Mouse (Mus musculus): ENCODE data around the gene Slc11a1. TPM values are rescaled to one million over a fixed set of nuclear protein-coding genes. Genes with fewer than 3 reads are reported as not detected.

The Slc11a1 gene
- total RNA-seq, 2 experiments from 2014 or later = 2.5 to 3.2 TPM

GRCm38 (mm10) chr1:74397919-74398451, 23.0 kb downstream of the Slc11a1 start:
- peak; percentile 44 for DNase-seq (ENCODE audit: low spot score)
- intact Hi-C loops (cut with DNase I) = loop anchor here (2.0 kb wide), 1 partner anchor 55 kb away; no protein-coding TSS in a partner anchor

- DNase-seq (ENCODE audit: low spot score) = no peak
- intact Hi-C loops (cut with DNase I) = no loop called here
These were observed 25.5 kb downstream of the Slc11a1 start for GRCm38 (mm10) chr1:74400531-74400930.

GRCm38 (mm10) chr1:74401015-74401702, 26.2 kb downstream of the Slc11a1 start:
- no peak for DNase-seq (ENCODE audit: low spot score)
- intact Hi-C loops (cut with DNase I) = no loop called here

- no peak for DNase-seq (ENCODE audit: low spot score)
- intact Hi-C loops (cut with DNase I) = no loop called here
These were observed 29.2 kb downstream of the Slc11a1 start for GRCm38 (mm10) chr1:74404206-74404605.

- no peak for DNase-seq (ENCODE audit: low spot score)
- intact Hi-C loops (cut with DNase I) = no loop called here
These were observed 33.9 kb downstream of the Slc11a1 start, which contains the start of gene Vil1 for GRCm38 (mm10) chr1:74408589-74409504. Gene Vil1, plus strand, starts transcription at chr1:74409376.

- intact Hi-C loops (cut with DNase I) = no loop called here
- no peak for DNase-seq (ENCODE audit: low spot score)
These were observed 36.8 kb downstream of the Slc11a1 start for GRCm38 (mm10) chr1:74411753-74412325.

- no peak for DNase-seq (ENCODE audit: low spot score)
- intact Hi-C loops (cut with DNase I) = no loop called here
These were observed 37.7 kb downstream of the Slc11a1 start for GRCm38 (mm10) chr1:74412711-74413110.

- DNase-seq (ENCODE audit: low spot score) = no peak
- intact Hi-C loops (cut with DNase I) = no loop called here
These were observed 40.1 kb downstream of the Slc11a1 start for GRCm38 (mm10) chr1:74415143-74415542.

- intact Hi-C loops (cut with DNase I) = no loop called here
- DNase-seq (ENCODE audit: low spot score) = no peak
These were observed 43.9 kb downstream of the Slc11a1 start for GRCm38 (mm10) chr1:74418747-74419439.

GRCm38 (mm10) chr1:74419440-74419794, 44.4 kb downstream of the Slc11a1 start:
- peak; percentile 8 for DNase-seq (ENCODE audit: low spot score)
- intact Hi-C loops (cut with DNase I) = no loop called here

- no peak for DNase-seq (ENCODE audit: low spot score)
- intact Hi-C loops (cut with DNase I) = no loop called here
These were observed 48.2 kb downstream of the Slc11a1 start for GRCm38 (mm10) chr1:74423147-74423546.

GRCm38 (mm10) chr1:74425845-74426244, 50.9 kb downstream of the Slc11a1 start:
- no peak for DNase-seq (ENCODE audit: low spot score)
- intact Hi-C loops (cut with DNase I) = no loop called here

- intact Hi-C loops (cut with DNase I) = no loop called here
- DNase-seq (ENCODE audit: low spot score) = no peak
These were observed 58.2 kb downstream of the Slc11a1 start for GRCm38 (mm10) chr1:74433220-74433619.

GRCm38 (mm10) chr1:74434596-74434995, 59.6 kb downstream of the Slc11a1 start:
- DNase-seq (ENCODE audit: low spot score) = no peak
- intact Hi-C loops (cut with DNase I) = no loop called here

GRCm38 (mm10) chr1:74435563-74435962, 60.6 kb downstream of the Slc11a1 start:
- no peak for DNase-seq (ENCODE audit: low spot score)
- intact Hi-C loops (cut with DNase I) = no loop called here

Small RNAs within 50 kb of the gene (microRNA-seq; reads per million reads assigned to microRNA genes)
- gene Mir26b = 27,739 reads per million, percentile 97 among the genes with 10 or more reads in this experiment

Other genes starting within 250 kb of the Slc11a1 start
- 1 to 10 TPM; 1.1 to 1.5 TPM for gene Rufy4, start 249.7 kb upstream of the Slc11a1 start, total RNA-seq (2021)
- under 1 TPM; 0.10 to 0.11 TPM for gene Cxcr2, start 221.2 kb upstream of the Slc11a1 start, total RNA-seq (2021)
- not detected for gene Cxcr1, start 180.6 kb upstream of the Slc11a1 start, total RNA-seq (2021)
- 100 to 1,000 TPM; 134 to 140 TPM for gene Arpc2, start 139.1 kb upstream of the Slc11a1 start, total RNA-seq (2021)
- gene Gpbar1, start 96.6 kb upstream of the Slc11a1 start, total RNA-seq (2021) = not detected
- gene Aamp, start 90.5 kb upstream of the Slc11a1 start, total RNA-seq (2021) = 10 to 100 TPM; 87.5 to 94.8 TPM
- gene Pnkd, start 90.3 kb upstream of the Slc11a1 start, total RNA-seq (2021) = 100 to 1,000 TPM; 160 to 161 TPM
- 10 to 100 TPM; 38.4 to 41.5 TPM for gene Tmbim1, start 69.6 kb upstream of the Slc11a1 start, total RNA-seq (2021)
- under 1 TPM; 0.18 to 0.28 TPM for gene Catip, start 13.1 kb upstream of the Slc11a1 start, total RNA-seq (2021)
- 100 to 1,000 TPM; 123 to 139 TPM for gene Ctdsp1, start 16.3 kb downstream of the Slc11a1 start, total RNA-seq (2021)
- gene Vil1, start 34.2 kb downstream of the Slc11a1 start, total RNA-seq (2021) = 1 to 10 TPM in 1 of 2 experiments, under 1 TPM in 1; 0.57 to 1.0 TPM
- gene Cnot9, start 130.9 kb downstream of the Slc11a1 start, total RNA-seq (2021) = 10 to 100 TPM; 12.5 to 14.7 TPM
- not detected for gene Plcd4, start 167.7 kb downstream of the Slc11a1 start, total RNA-seq (2021)
- 1 to 10 TPM; 7.5 to 9.0 TPM for gene Usp37, start 169.1 kb downstream of the Slc11a1 start, total RNA-seq (2021)
- gene Zfp142, start 213.1 kb downstream of the Slc11a1 start, total RNA-seq (2021) = 10 to 100 TPM; 12.1 to 12.4 TPM
- gene Bcs1l, start 213.1 kb downstream of the Slc11a1 start, total RNA-seq (2021) = 10 to 100 TPM; 34.5 to 36.6 TPM
- 10 to 100 TPM; 16.7 to 20.4 TPM for gene Rnf25, start 226.2 kb downstream of the Slc11a1 start, total RNA-seq (2021)
- gene Stk36, start 226.2 kb downstream of the Slc11a1 start, total RNA-seq (2021) = 1 to 10 TPM in 1 of 2 experiments, under 1 TPM in 1; 0.73 to 1.1 TPM

Measured in heart, postnatal 25 days (tissue).